Mouse (Mus musculus) brain, embryonic 14.5 days (tissue): Measurements from ENCODE around the gene Dhx15.

Experiments used
- CTCF ChIP-seq: fragments of 200-500 bp; IDR thresholded peaks from 2 replicates; pipeline ENCODE4 v1.5.1; 2012; ENCODE audit warnings: inconsistent platforms, mild to moderate bottlenecking, moderate library complexity, borderline replicate concordance; ENCODE audit not compliant: insufficient read depth, insufficient read length; ENCODE audit errors: extremely low read depth
- POLR2A ChIP-seq: fragments of 200-500 bp; IDR thresholded peaks from 2 replicates; pipeline ENCODE4 v1.6.1; 2012; ENCODE audit warnings: mild to moderate bottlenecking, inconsistent platforms, borderline replicate concordance; ENCODE audit not compliant: poor library complexity, insufficient read depth, insufficient read length, severe bottlenecking; ENCODE audit errors: extremely low read depth

GRCm38 (mm10) chr5:52112953-52113841, 77.1 kb downstream of the Dhx15 start:
- TF ChIP-seq POLR2A (no peak), CTCF (no peak)
